Mouse (Mus musculus): ENCODE measurements around the gene Adarb2. TPM values are rescaled to one million over a fixed set of nuclear protein-coding genes. Genes with fewer than 3 reads are reported as not detected.

Gene Adarb2
- not detected for polyA plus RNA-seq (2015; fragmentation: Illumina TruSeq; extraction: RNeasy Lipid Tissue Mini Kit (QIAGEN cat#74804); ENCODE audit: insufficient read depth, low read depth, low replicate concordance)

DNA sequence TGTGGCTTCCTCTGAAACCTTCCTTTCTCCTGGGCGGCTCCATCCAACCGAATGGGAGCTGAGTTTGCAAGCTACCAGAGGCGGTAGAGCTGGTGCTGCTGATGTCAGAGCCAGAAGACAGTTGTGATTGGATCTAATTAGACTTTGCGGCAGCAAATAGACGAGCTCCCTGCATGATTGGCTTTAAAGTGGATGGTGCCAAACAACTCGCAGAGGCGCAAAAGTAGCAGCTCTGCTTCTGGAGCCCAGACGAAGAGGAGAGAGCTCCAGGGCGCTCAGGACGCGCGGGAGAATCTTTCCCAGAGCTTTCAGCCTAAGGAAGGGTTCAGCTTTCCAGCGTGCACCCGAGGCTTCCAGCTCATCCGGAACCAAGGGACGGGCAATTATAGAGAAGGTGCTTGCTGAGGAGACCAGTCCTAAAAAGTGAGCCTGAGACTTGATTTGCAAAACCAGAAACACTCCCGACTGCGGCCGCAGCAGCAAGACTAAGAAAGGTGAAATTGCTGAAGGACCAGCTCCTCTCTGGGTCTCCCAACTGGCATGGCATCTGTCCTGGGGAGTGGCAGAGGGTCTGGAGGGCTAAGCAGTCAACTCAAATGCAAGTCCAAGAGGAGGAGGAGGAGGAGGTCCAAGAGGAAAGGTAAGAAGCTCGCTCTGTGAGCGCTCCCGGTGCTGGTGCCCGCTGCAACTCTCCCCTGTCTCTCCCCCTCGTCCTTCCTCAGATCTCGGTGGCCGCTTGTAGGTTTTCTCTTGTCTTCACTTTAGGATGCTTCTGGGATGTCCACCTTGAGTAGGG is at the start of gene Adarb2:
Gene Adarb2 (plus strand): TSS at position 186 of the 796 bp plus-strand sequence.

